ENCODE assay signal across 29 mouse cellular contexts in the genomic region with DNA sequence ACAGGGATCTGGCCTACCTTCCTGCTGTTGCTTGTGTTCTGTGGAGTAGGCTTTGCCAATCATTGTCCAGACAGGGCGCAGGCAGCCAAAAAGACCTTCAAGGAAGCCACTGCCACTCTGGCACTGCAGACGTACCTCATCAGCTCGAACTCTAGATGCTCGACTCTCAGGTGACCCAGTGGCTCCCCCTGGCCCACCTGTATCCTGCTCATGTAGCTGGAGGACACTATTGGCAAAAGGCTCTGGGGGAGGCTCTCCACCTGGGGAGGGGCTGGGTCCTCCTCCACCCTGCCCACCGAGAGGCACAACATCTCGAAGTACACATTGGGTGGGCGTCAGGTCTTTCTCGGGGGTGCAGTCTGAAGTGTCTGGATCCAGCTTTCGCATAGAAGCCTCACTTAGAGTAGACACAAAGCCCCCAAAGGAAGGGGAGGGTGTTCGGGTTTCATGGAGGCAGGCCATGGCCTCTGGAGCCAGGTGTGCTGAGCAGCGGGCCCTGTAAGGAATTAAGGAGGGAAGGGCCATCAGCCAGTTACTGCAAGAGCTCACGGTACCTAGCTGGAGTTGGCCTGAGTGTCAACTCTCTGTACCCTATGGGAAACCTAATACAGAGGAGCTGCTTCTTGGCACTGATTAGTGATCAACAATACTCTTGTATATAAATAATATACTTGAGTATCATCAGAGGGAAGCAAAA. TPM values are rescaled to one million over a fixed set of nuclear protein-coding genes. Genes with fewer than 3 reads are reported as not detected.
DNase-seq lines count a peak whose midpoint lies in the region; ATAC-seq and TF ChIP-seq lines count a peak whose summit lies in the region.
"Had no signal": no experiment of that assay in that cellular context is flagged by ENCODE, and none has a peak within 500 bp of the region (broad histone marks: within the 10 kb centered on the region; RNA-seq: fewer than 3 reads in every experiment).

No protein-coding gene starts in this region.

- DNase-seq in cerebellum, adult 9-10 months, result peak; percentile 22
- no peak for DNase-seq in cerebellum, postnatal 25 days
- DNase-seq in heart, embryonic 10.5 days (ENCODE audit: low spot score), result peak; percentile 73
- no peak for DNase-seq in heart, adult 18-20 months
- DNase-seq in lung, postnatal 0 days (ENCODE audit: low spot score), result no peak
- no peak for DNase-seq in lung, postnatal 36 days
- no peak for DNase-seq in MN1 (ENCODE audit: low spot score)
- DNase-seq: adrenal gland, postnatal 36 days; cerebellum, adult 11 months; heart, postnatal 36 days; kidney, adult 9 months; kidney, postnatal 14 days; lung, embryonic 14.5 days; lung, postnatal 4 days; thymus, postnatal 25 days had no signal

- 71% methylated on average over 12 of the region's 12 CpGs for WGBS in heart, embryonic 10.5 days
- WGBS in lung, postnatal 0 days, result 48% methylated on average over 12 of the region's 12 CpGs

- peaks cover 62% of the 10 kb centered on the region for H3K36me3 ChIP-seq in heart, embryonic 10.5 days
- H3K36me3 ChIP-seq in lung, postnatal 0 days (ENCODE audit: insufficient read depth, low read length), result peaks cover 30% of the 10 kb centered on the region
- H3K36me3 ChIP-seq in myocyte (ENCODE audit: control insufficient read depth, insufficient read depth), result peaks cover 45% of the 10 kb centered on the region

- no peaks in the 10 kb centered on the region for H3K9me3 ChIP-seq in heart, embryonic 10.5 days
- no peaks in the 10 kb centered on the region for H3K9me3 ChIP-seq in lung, postnatal 0 days (ENCODE audit: low read length)
- H3K9me3 ChIP-seq: hindbrain, embryonic 15.5 days; limb, embryonic 15.5 days had no signal

- no peaks in the 10 kb centered on the region for H3K27me3 ChIP-seq in heart, embryonic 10.5 days (ENCODE audit: insufficient read depth, poor library complexity, severe bottlenecking)
- H3K27me3 ChIP-seq in lung, postnatal 0 days (replicated peaks; ENCODE audit: insufficient read depth, low read length), result no peaks in the 10 kb centered on the region
- no peaks in the 10 kb centered on the region for H3K27me3 ChIP-seq in myocyte (ENCODE audit: control insufficient read depth, insufficient read depth, insufficient read length)
- H3K27me3 ChIP-seq: hindbrain, embryonic 15.5 days; limb, embryonic 15.5 days; Patski had no signal

- no peaks in the 10 kb centered on the region for H3K79me2 ChIP-seq in myocyte (ENCODE audit: control insufficient read depth, insufficient read depth)

- H3ac ChIP-seq in myocyte (ENCODE audit: control insufficient read depth, insufficient read length), result no peak overlapping the region

- no peak overlapping the region for H3K4me2 ChIP-seq in lung, postnatal 0 days (replicated peaks; ENCODE audit: low read depth, low read length)
- H3K4me2 ChIP-seq in myocyte (ENCODE audit: low read depth), result no peak overlapping the region
- H3K4me2 ChIP-seq: hindbrain, embryonic 15.5 days; limb, embryonic 15.5 days; lung, embryonic 14.5 days had no signal

- H3K27ac ChIP-seq in heart, embryonic 10.5 days, result no peak overlapping the region
- H3K27ac ChIP-seq in lung, postnatal 0 days (ENCODE audit: low read length), result no peak overlapping the region
- H3K27ac ChIP-seq: hindbrain, embryonic 15.5 days; left cerebral cortex, adult 2 months; limb, embryonic 15.5 days; liver, embryonic 14.5 days had no signal

- peak; percentile 9; the same call in 1 of the 2 replicates for TF ChIP-seq CTCF in lung, postnatal 0 days (IDR thresholded peaks at IDR 0.05)

- peak; percentile 43 for TF ChIP-seq POLR2A in myocyte (IDR thresholded peaks at IDR 0.05; ENCODE audit: insufficient read length, low read depth)

- H3K4me1 ChIP-seq in heart, embryonic 10.5 days, result peaks cover 21% of the 10 kb centered on the region
- H3K4me1 ChIP-seq in lung, postnatal 0 days (ENCODE audit: insufficient read depth, low read depth, low read length), result no peaks in the 10 kb centered on the region; the same call in 1 of the 2 replicates

- no peak for ATAC-seq in lung, postnatal 0 days
- ATAC-seq: Patski had no signal

- H3K9ac ChIP-seq in lung, postnatal 0 days (replicated peaks; ENCODE audit: low read depth), result no peak overlapping the region
- H3K9ac ChIP-seq: hindbrain, embryonic 15.5 days; limb, embryonic 15.5 days; liver, embryonic 14.5 days; lung, embryonic 14.5 days had no signal

- TF ChIP-seq EP300 in lung, postnatal 0 days (IDR thresholded peaks at IDR 0.05), result no peak

- H3K4me3 ChIP-seq in heart, embryonic 10.5 days, result no peak overlapping the region
- no peak overlapping the region for H3K4me3 ChIP-seq in lung, postnatal 0 days (ENCODE audit: low read depth, low read length)
- no peak overlapping the region for H3K4me3 ChIP-seq in myocyte
- H3K4me3 ChIP-seq: hindbrain, embryonic 15.5 days; left cerebral cortex, adult 2 months; limb, embryonic 15.5 days had no signal

TF ChIP-seq in myocyte, 11 proteins besides CTCF, POLR2A, EP300 and RAD21:
- TF ChIP-seq POLR2AphosphoS2 (IDR thresholded peaks at IDR 0.05; ENCODE audit: insufficient read length, low read depth), result peak; percentile 93
- no peak for TF ChIP-seq MYOG (IDR thresholded peaks at IDR 0.05; ENCODE audit: control insufficient read depth in 1 of 3, insufficient read depth in 1 of 3, insufficient read length in 2 of 3, low read depth in 2 of 3)

RNA-seq across cellular contexts. Expression of gene Gm10337, which starts 1.7 kb away (rescaled TPM):
- polyA plus RNA-seq in heart, embryonic 10.5 days (2016; fragmentation: Nextera tagmentation; extraction: Ambion mirVana), result not detected in 2 replicates
- not detected for total RNA-seq in heart, adult 18-20 months (2021)
- 2.0 TPM in 1 of 2 replicates, not detected in the other for polyA plus RNA-seq in lung, postnatal 0 days (2015; fragmentation: Nextera tagmentation; extraction: Ambion mirVana)
- polyA plus RNA-seq in myocyte (2012; fragmentation: generic; extraction: Trizol), result not detected
- total RNA-seq: adrenal gland, adult 18-20 months; adrenal gland, postnatal 36 days; gastrocnemius, adult 18-20 months; heart, postnatal 36 days; left cerebral cortex, adult 2 months; left cerebral cortex, postnatal 36 days; midbrain, postnatal 0 days; neutrophil, adult 5-6 weeks had no signal
- polyA plus RNA-seq: embryonic facial prominence, embryonic 11.5 days; forebrain, embryonic 11.5 days; gonadal fat pad, adult 2 months; liver, embryonic 14.5 days; lung, embryonic 14.5 days had no signal

RNA-seq across cellular contexts. Expression of gene Map3k12, which starts 11.6 kb away (rescaled TPM):
- 17.9 and 19.7 TPM in 2 replicates for polyA plus RNA-seq in heart, embryonic 10.5 days (2016; fragmentation: Nextera tagmentation; extraction: Ambion mirVana)
- total RNA-seq in heart, adult 18-20 months (2021), result 1 to 10 TPM; 1.8 to 2.3 TPM
- polyA plus RNA-seq in lung, postnatal 0 days (2015; fragmentation: Nextera tagmentation; extraction: Ambion mirVana), result 4.2 and 4.9 TPM in 2 replicates
- polyA plus RNA-seq in myocyte (2012; fragmentation: generic; extraction: Trizol), result 5.9 TPM

RNA-seq across cellular contexts. Expression of gene Tarbp2, which starts 12.8 kb away (rescaled TPM):
- polyA plus RNA-seq in heart, embryonic 10.5 days (2016; fragmentation: Nextera tagmentation; extraction: Ambion mirVana), result 127 and 140 TPM in 2 replicates
- total RNA-seq in heart, adult 18-20 months (2021), result 10 to 100 TPM; 40.1 to 43.0 TPM
- polyA plus RNA-seq in lung, postnatal 0 days (2015; fragmentation: Nextera tagmentation; extraction: Ambion mirVana), result 35.2 and 42.8 TPM in 2 replicates
- 76.2 TPM for polyA plus RNA-seq in myocyte (2012; fragmentation: generic; extraction: Trizol)

RNA-seq across cellular contexts. Expression of gene Npff, which starts 19.5 kb away (rescaled TPM):
- 0.88 and 0.99 TPM in 2 replicates for polyA plus RNA-seq in heart, embryonic 10.5 days (2016; fragmentation: Nextera tagmentation; extraction: Ambion mirVana)
- total RNA-seq in heart, adult 18-20 months (2021), result under 1 TPM; 0.87 to 0.92 TPM
- 3.7 and 4.2 TPM in 2 replicates for polyA plus RNA-seq in lung, postnatal 0 days (2015; fragmentation: Nextera tagmentation; extraction: Ambion mirVana)
- 0.84 TPM for polyA plus RNA-seq in myocyte (2012; fragmentation: generic; extraction: Trizol)

RNA-seq across cellular contexts. Expression of gene Pcbp2, which starts 34.9 kb away (rescaled TPM):
- 143 and 183 TPM in 2 replicates for polyA plus RNA-seq in heart, embryonic 10.5 days (2016; fragmentation: Nextera tagmentation; extraction: Ambion mirVana)
- total RNA-seq in heart, adult 18-20 months (2021), result 100 to 1,000 TPM; 418 to 491 TPM
- 154 and 157 TPM in 2 replicates for polyA plus RNA-seq in lung, postnatal 0 days (2015; fragmentation: Nextera tagmentation; extraction: Ambion mirVana)
- polyA plus RNA-seq in myocyte (2012; fragmentation: generic; extraction: Trizol), result 892 TPM

Comparison
In these comparisons a context has a peak if more than half of its experiments do, and no peak if none do; other contexts are left out.
1. DNase-seq: peak in cerebellum, adult 9-10 months (single experiment) and heart, embryonic 10.5 days (single experiment); none in cerebellum, postnatal 25 days (0 of 2), heart, adult 18-20 months (0 of 2), lung, postnatal 0 days (single experiment), lung, postnatal 36 days (single experiment) and MN1 (single experiment).